Mouse (Mus musculus): ENCODE measurements around the gene Arhgap27.
"Not testable (repeated sequence)": the region's sequence is repeated elsewhere in the genome, so short reads cannot be mapped to it uniquely, and the experiment has no call there.

Gene Arhgap27

GRCm38 (mm10) chr11:103363214-103364148 lies at the start of gene Arhgap27:
Gene Arhgap27, minus strand, starts transcription at chr11:103363692.
- Histone ChIP-seq H3K27me3 (ENCODE audit: control insufficient read depth, insufficient read depth, low read length, poor library complexity, severe bottlenecking) (no peaks in the 10 kb centered on the region), H3K36me3 (ENCODE audit: control insufficient read depth, insufficient read depth, low read length, poor library complexity, severe bottlenecking) (no peaks in the 10 kb centered on the region; the same call in 1 of the 2 replicates)
- peak; percentile 62 for DNase-seq (ENCODE audit: low read depth, low spot score)

GRCm38 (mm10) chr11:103412950-103413423 lies 49.5 kb upstream of the Arhgap27 start:
- H3K36me3 ChIP-seq (ENCODE audit: control insufficient read depth, insufficient read depth, low read length, poor library complexity, severe bottlenecking) = no peaks in the 10 kb centered on the region
- H3K27me3 ChIP-seq (ENCODE audit: control insufficient read depth, insufficient read depth, low read length, poor library complexity, severe bottlenecking) = no peaks in the 10 kb centered on the region
- DNase-seq (ENCODE audit: low read depth, low spot score) = peak; percentile 96

DNA sequence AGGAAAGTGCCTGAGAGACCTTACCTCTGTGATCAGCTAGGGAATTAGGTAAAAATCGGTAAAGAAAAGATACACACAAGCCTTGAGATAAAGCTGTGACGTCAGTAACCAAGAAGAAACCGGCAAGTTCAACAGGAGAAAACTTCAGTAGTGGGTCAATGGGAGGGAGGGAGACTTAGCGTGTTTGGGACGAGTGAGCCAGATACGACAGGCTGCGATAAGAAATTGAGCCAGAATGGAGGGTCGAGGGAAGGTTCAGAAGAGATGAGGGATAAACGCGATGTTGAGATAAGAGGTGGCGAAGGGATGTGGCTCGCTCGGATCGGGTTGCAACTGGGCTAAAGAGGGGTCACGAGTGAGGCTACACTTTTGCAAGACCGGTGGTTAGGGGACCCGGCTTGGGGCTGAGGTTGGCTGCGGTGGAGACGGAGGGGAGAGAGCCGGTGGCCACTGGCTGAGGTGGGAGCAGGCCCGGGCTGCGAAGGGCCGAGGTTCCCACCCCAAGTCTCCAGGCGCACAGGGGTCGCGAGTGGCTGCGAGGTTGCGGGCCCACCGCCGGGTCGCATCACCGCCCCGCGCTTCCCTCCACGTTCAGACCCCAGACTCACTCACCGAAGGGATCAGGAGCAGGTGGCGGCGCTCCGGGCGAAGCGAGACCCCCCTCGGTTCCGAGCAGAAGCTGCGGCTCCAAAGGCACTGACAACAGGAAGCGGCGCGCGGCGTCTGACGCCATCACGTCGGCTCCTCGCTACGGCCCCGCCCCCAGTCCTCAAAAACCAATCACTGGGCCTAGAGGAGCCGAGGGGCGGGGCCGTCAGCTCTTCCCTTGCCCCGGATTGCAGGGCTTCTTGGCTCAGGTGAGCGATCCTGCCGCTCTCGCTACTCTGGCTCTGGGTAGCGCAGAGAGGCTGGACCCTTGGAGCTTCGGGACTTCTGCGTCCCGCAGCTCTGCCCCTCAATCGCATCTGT lies 48.8 kb upstream of the Arhgap27 start, which contains the start of gene Plekhm1:
Plekhm1 (minus strand) TSS at position 707 of the 969 bp plus-strand sequence.
- H3K27me3 ChIP-seq (ENCODE audit: control insufficient read depth, insufficient read depth, low read length, poor library complexity, severe bottlenecking) = no peaks in the 10 kb centered on the region

GRCm38 (mm10) chr11:103411301-103411700 lies 47.8 kb upstream of the Arhgap27 start:
- no peaks in the 10 kb centered on the region for H3K27me3 ChIP-seq (ENCODE audit: control insufficient read depth, insufficient read depth, low read length, poor library complexity, severe bottlenecking)
- no peaks in the 10 kb centered on the region; the same call in 1 of the 2 replicates for H3K36me3 ChIP-seq (ENCODE audit: control insufficient read depth, insufficient read depth, low read length, poor library complexity, severe bottlenecking)
- peak; percentile 26 for DNase-seq (ENCODE audit: low read depth, low spot score)

More for the DNA sequence above, 48.8 kb upstream of the Arhgap27 start, which contains the start of gene Plekhm1:
- no peaks in the 10 kb centered on the region; the same call in 1 of the 2 replicates for H3K36me3 ChIP-seq (ENCODE audit: control insufficient read depth, insufficient read depth, low read length, poor library complexity, severe bottlenecking)
- DNase-seq (ENCODE audit: low read depth, low spot score) = peak; percentile 97

- no peaks in the 10 kb centered on the region; the same call in 1 of the 2 replicates for H3K36me3 ChIP-seq (ENCODE audit: control insufficient read depth, insufficient read depth, low read length, poor library complexity, severe bottlenecking)
- H3K27me3 ChIP-seq (ENCODE audit: control insufficient read depth, insufficient read depth, low read length, poor library complexity, severe bottlenecking) = no peaks in the 10 kb centered on the region
- DNase-seq (ENCODE audit: low read depth, low spot score) = no peak
Measured at GRCm38 (mm10) chr11:103408880-103409279, 45.4 kb upstream of the Arhgap27 start.

GRCm38 (mm10) chr11:103407136-103407535 lies 43.6 kb upstream of the Arhgap27 start:
- not testable (repeated sequence) for H3K27me3 ChIP-seq (ENCODE audit: control insufficient read depth, insufficient read depth, low read length, poor library complexity, severe bottlenecking); DNase-seq (ENCODE audit: low read depth, low spot score); H3K36me3 ChIP-seq (ENCODE audit: control insufficient read depth, insufficient read depth, low read length, poor library complexity, severe bottlenecking)

- no peak for DNase-seq (ENCODE audit: low read depth, low spot score)
- peaks cover 3% of the 10 kb centered on the region for H3K36me3 ChIP-seq (ENCODE audit: control insufficient read depth, insufficient read depth, low read length, poor library complexity, severe bottlenecking)
- H3K27me3 ChIP-seq (ENCODE audit: control insufficient read depth, insufficient read depth, low read length, poor library complexity, severe bottlenecking) = no peaks in the 10 kb centered on the region
Measured at GRCm38 (mm10) chr11:103406551-103406950, 43.1 kb upstream of the Arhgap27 start.

- no peak for DNase-seq (ENCODE audit: low read depth, low spot score)
- H3K27me3 ChIP-seq (ENCODE audit: control insufficient read depth, insufficient read depth, low read length, poor library complexity, severe bottlenecking) = no peaks in the 10 kb centered on the region
- H3K36me3 ChIP-seq (ENCODE audit: control insufficient read depth, insufficient read depth, low read length, poor library complexity, severe bottlenecking) = peaks cover 3% of the 10 kb centered on the region
Measured at GRCm38 (mm10) chr11:103405814-103406213, 42.3 kb upstream of the Arhgap27 start.

GRCm38 (mm10) chr11:103404618-103405017 lies 41.1 kb upstream of the Arhgap27 start:
- Histone ChIP-seq H3K36me3 (ENCODE audit: control insufficient read depth, insufficient read depth, low read length, poor library complexity, severe bottlenecking) (peaks cover 3% of the 10 kb centered on the region), H3K27me3 (ENCODE audit: control insufficient read depth, insufficient read depth, low read length, poor library complexity, severe bottlenecking) (no peaks in the 10 kb centered on the region)
- DNase-seq (ENCODE audit: low read depth, low spot score) = no peak

- H3K27me3 ChIP-seq (ENCODE audit: control insufficient read depth, insufficient read depth, low read length, poor library complexity, severe bottlenecking) = no peaks in the 10 kb centered on the region
- no peak for DNase-seq (ENCODE audit: low read depth, low spot score)
Measured at GRCm38 (mm10) chr11:103403776-103404175, 40.3 kb upstream of the Arhgap27 start.

GRCm38 (mm10) chr11:103402738-103403137 lies 39.2 kb upstream of the Arhgap27 start:
- Histone ChIP-seq H3K36me3 (ENCODE audit: control insufficient read depth, insufficient read depth, low read length, poor library complexity, severe bottlenecking) (peaks cover 3% of the 10 kb centered on the region), H3K27me3 (ENCODE audit: control insufficient read depth, insufficient read depth, low read length, poor library complexity, severe bottlenecking) (no peaks in the 10 kb centered on the region)
- no peak for DNase-seq (ENCODE audit: low read depth, low spot score)

More at GRCm38 (mm10) chr11:103403776-103404175, 40.3 kb upstream of the Arhgap27 start:
- peaks cover 3% of the 10 kb centered on the region for H3K36me3 ChIP-seq (ENCODE audit: control insufficient read depth, insufficient read depth, low read length, poor library complexity, severe bottlenecking)

- H3K36me3 ChIP-seq (ENCODE audit: control insufficient read depth, insufficient read depth, low read length, poor library complexity, severe bottlenecking) = peaks cover 3% of the 10 kb centered on the region
- H3K27me3 ChIP-seq (ENCODE audit: control insufficient read depth, insufficient read depth, low read length, poor library complexity, severe bottlenecking) = no peaks in the 10 kb centered on the region
Measured at GRCm38 (mm10) chr11:103402198-103402597, 38.7 kb upstream of the Arhgap27 start.

GRCm38 (mm10) chr11:103399986-103400385 lies 36.5 kb upstream of the Arhgap27 start:
- no peaks in the 10 kb centered on the region for H3K27me3 ChIP-seq (ENCODE audit: control insufficient read depth, insufficient read depth, low read length, poor library complexity, severe bottlenecking)
- no peak for DNase-seq (ENCODE audit: low read depth, low spot score)
- peaks cover 6% of the 10 kb centered on the region for H3K36me3 ChIP-seq (ENCODE audit: control insufficient read depth, insufficient read depth, low read length, poor library complexity, severe bottlenecking)

More at GRCm38 (mm10) chr11:103402198-103402597, 38.7 kb upstream of the Arhgap27 start:
- DNase-seq (ENCODE audit: low read depth, low spot score) = peak; percentile 82

GRCm38 (mm10) chr11:103399050-103399449 lies 35.6 kb upstream of the Arhgap27 start:
- DNase-seq (ENCODE audit: low read depth, low spot score) = peak; percentile 66
- Histone ChIP-seq H3K36me3 (ENCODE audit: control insufficient read depth, insufficient read depth, low read length, poor library complexity, severe bottlenecking) (peaks cover 11% of the 10 kb centered on the region), H3K27me3 (ENCODE audit: control insufficient read depth, insufficient read depth, low read length, poor library complexity, severe bottlenecking) (no peaks in the 10 kb centered on the region)

Data from splenic B cell, adult 2 months (primary cell).